Mouse (Mus musculus) stomach, embryonic 16.5 days (tissue): ENCODE results near the gene Ltb. TPM values are rescaled to one million over a fixed set of nuclear protein-coding genes. Genes with fewer than 3 reads are reported as not detected.

Experiments
- ATAC-seq: fragments of 200-750 bp; cut with Nextera tagmentation; 2 replicates; pipeline ENCODE4 v1.8.0; 2017; ENCODE audit warnings: moderate number of reproducible peaks, moderate TSS enrichment; ENCODE audit not compliant: insufficient read depth, low FRiP score
- H3K27ac ChIP-seq: fragments of 300-500 bp; sonication (generic); 2 replicates; pipeline ENCODE4 v1.5.1; 2014; ENCODE audit warnings: low read length
- H3K27me3 ChIP-seq: fragments of 300-500 bp; sonication (generic); 2 replicates; pipeline ENCODE4 v1.6.1; 2014; ENCODE audit warnings: low read length, control low read depth, mixed read lengths; ENCODE audit not compliant: control insufficient read depth, insufficient read depth
- H3K36me3 ChIP-seq: fragments of 300-500 bp; sonication (generic); 2 replicates; pipeline ENCODE4 v1.6.1; 2014; ENCODE audit warnings: low read length; ENCODE audit not compliant: control insufficient read depth, insufficient read depth
- H3K4me1 ChIP-seq: fragments of 300-500 bp; sonication (generic); 2 replicates; pipeline ENCODE4 v1.6.1; 2014; ENCODE audit warnings: low read length, control low read depth, mixed read lengths; ENCODE audit not compliant: control insufficient read depth, insufficient read depth
- H3K4me2 ChIP-seq: fragments of 300-500 bp; sonication (generic); 2 replicates; pipeline ENCODE4 v1.6.1; 2014; ENCODE audit warnings: low read depth, low read length, mixed read lengths
- H3K4me3 ChIP-seq: fragments of 300-500 bp; sonication (generic); replicated peaks from 2 replicates; pipeline ENCODE4 v1.5.1; 2014; ENCODE audit warnings: mild to moderate bottlenecking, low read length
- H3K9ac ChIP-seq: fragments of 300-500 bp; sonication (generic); 2 replicates; pipeline ENCODE4 v1.6.1; 2014; ENCODE audit warnings: low read length
- H3K9me3 ChIP-seq: fragments of 300-500 bp; sonication (generic); replicated peaks from 2 replicates; pipeline ENCODE4 v1.6.1; 2016; ENCODE audit warnings: low read length, control low read depth; ENCODE audit not compliant: control insufficient read depth
- WGBS: fragments of 180-500 bp; shearing (Covaris S2); extraction: QIAGEN DNeasy Blood & Tissue Kit; methylation state at CpG from one replicate; pipeline ENCODE4 v1.1.7; 2014; 5-methylcytosine and 5-hydroxymethylcytosine counted together
- polyA plus RNA-seq: library from polyadenylated mRNA; unstranded; fragments of >200 nt; fragmentation: Nextera tagmentation; extraction: Ambion mirVana; gene quantifications from 2 replicates; pipeline ENCODE4 v1.2.1, GENCODE M21; 2015

Gene Ltb
- polyA plus RNA-seq, 1 experiment from 2014 or later, result 2.0 TPM

- Histone ChIP-seq H3K9ac (peak overlapping the region; percentile 71; the same call in 1 of the 2 replicates), H3K4me1 (peaks cover 4% of the 10 kb centered on the region; the same call in 1 of the 2 replicates), H3K4me2 (peak overlapping the region; percentile 88), H3K36me3 (no peaks in the 10 kb centered on the region), H3K27me3 (peaks cover 13% of the 10 kb centered on the region), H3K9me3 (no peaks in the 10 kb centered on the region), H3K4me3 (peak overlapping the region; percentile 51), H3K27ac (no peak overlapping the region)
- no peak for ATAC-seq
- 32% methylated on average over 9 of the region's 9 CpGs for WGBS
Measured at GRCm38 (mm10) chr17:35196321-35196641, 2.0 kb downstream of the Ltb start.

GRCm38 (mm10) chr17:35197126-35197525 lies 2.9 kb downstream of the Ltb start:
- ATAC-seq, result no peak
- Histone ChIP-seq H3K4me2 (no peak overlapping the region), H3K27ac (no peak overlapping the region), H3K4me3 (no peak overlapping the region), H3K9ac (no peak overlapping the region), H3K36me3 (no peaks in the 10 kb centered on the region), H3K4me1 (peaks cover 4% of the 10 kb centered on the region; the same call in 1 of the 2 replicates), H3K27me3 (peaks cover 18% of the 10 kb centered on the region), H3K9me3 (no peaks in the 10 kb centered on the region)
- 38% methylated on average over 6 of the region's 6 CpGs for WGBS

DNA sequence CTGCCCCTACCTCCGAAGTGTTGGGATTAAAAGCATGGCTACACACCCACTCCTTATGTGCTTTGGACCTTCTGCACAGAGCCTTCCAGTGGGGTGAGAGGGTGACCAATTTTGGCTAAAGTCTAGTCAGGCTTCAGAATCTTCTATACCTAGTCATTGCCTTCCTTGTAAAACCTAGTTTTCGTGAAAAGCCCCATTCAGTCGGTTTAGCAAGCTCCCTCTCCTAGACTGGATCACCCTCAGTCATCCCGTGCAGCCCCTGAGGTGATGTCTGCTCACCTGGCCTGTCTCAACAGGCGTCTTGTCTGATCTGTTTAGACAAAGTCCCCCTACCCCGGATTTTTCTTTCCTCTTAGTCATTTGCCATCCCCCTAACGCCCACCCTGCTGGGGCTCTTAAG lies 3.8 kb downstream of the Ltb start:
- Histone ChIP-seq H3K4me2 (no peak overlapping the region), H3K4me3 (no peak overlapping the region), H3K36me3 (no peaks in the 10 kb centered on the region), H3K27me3 (peaks cover 26% of the 10 kb centered on the region), H3K4me1 (peaks cover 4% of the 10 kb centered on the region; the same call in 1 of the 2 replicates), H3K9me3 (no peaks in the 10 kb centered on the region), H3K9ac (no peak overlapping the region), H3K27ac (no peak overlapping the region)
- 54% methylated on average over 7 of the region's 7 CpGs for WGBS
- no peak for ATAC-seq

- H3K9ac ChIP-seq, result no peak overlapping the region
- H3K4me3 ChIP-seq, result no peak overlapping the region
- H3K27me3 ChIP-seq, result peaks cover 28% of the 10 kb centered on the region
- H3K36me3 ChIP-seq, result no peaks in the 10 kb centered on the region
- H3K27ac ChIP-seq, result no peak overlapping the region
- no peaks in the 10 kb centered on the region for H3K9me3 ChIP-seq
- no peak for ATAC-seq
- H3K4me1 ChIP-seq, result peaks cover 4% of the 10 kb centered on the region; the same call in 1 of the 2 replicates
- H3K4me2 ChIP-seq, result no peak overlapping the region
- 43% methylated on average over 8 of the region's 8 CpGs for WGBS
Measured at GRCm38 (mm10) chr17:35198946-35199345, 4.7 kb downstream of the Ltb start.

- WGBS, result 81% methylated on average over 11 of the region's 11 CpGs
- ATAC-seq, result no peak
- no peaks in the 10 kb centered on the region for H3K36me3 ChIP-seq
- H3K27ac ChIP-seq, result no peak overlapping the region
- no peak overlapping the region for H3K9ac ChIP-seq
- H3K4me2 ChIP-seq, result no peak overlapping the region
- H3K27me3 ChIP-seq, result peaks cover 22% of the 10 kb centered on the region
- H3K4me3 ChIP-seq, result no peak overlapping the region
- H3K4me1 ChIP-seq, result no peaks in the 10 kb centered on the region
- no peaks in the 10 kb centered on the region for H3K9me3 ChIP-seq
Measured at GRCm38 (mm10) chr17:35200398-35200797, 6.2 kb downstream of the Ltb start.

DNA sequence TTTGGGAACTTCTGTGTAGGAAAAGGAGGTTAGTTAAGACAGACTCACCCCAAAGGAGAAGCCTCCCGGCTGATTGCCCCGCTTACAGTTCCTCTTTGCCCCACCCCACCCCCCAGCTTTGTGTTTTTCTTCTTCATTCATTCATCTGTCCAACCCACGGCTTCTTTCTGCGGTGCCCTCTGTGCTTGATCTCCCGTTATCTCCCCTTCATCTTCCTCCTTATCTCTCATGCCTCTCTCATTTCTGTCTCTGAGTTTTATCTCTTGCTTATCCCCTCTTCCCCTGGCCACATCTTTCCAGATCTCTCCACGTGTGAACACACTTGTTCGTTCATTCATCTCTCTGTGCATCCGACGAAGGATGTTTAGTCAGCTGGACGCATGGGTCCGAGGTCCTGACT lies 6.9 kb downstream of the Ltb start:
- ATAC-seq, result no peak
- Histone ChIP-seq H3K9ac (no peak overlapping the region), H3K36me3 (no peaks in the 10 kb centered on the region), H3K4me1 (no peaks in the 10 kb centered on the region), H3K9me3 (no peaks in the 10 kb centered on the region), H3K27ac (no peak overlapping the region), H3K27me3 (peaks cover 20% of the 10 kb centered on the region), H3K4me2 (no peak overlapping the region; the same call in 1 of the 2 replicates), H3K4me3 (no peak overlapping the region; the same call in 1 of the 2 replicates)
- WGBS, result 58% methylated on average over 11 of the region's 11 CpGs

GRCm38 (mm10) chr17:35201787-35202186 lies 7.5 kb downstream of the Ltb start, which contains the start of gene Tnf:
TSS of gene Tnf (minus strand) at chr17:35202007.
- ATAC-seq, result no peak; the same call in 1 of the 2 replicates
- H3K4me1 ChIP-seq, result no peaks in the 10 kb centered on the region
- no peaks in the 10 kb centered on the region for H3K9me3 ChIP-seq
- H3K27ac ChIP-seq, result no peak within 1 kb of the TSS
- H3K4me2 ChIP-seq, result no peak within 1 kb of the TSS; the same call in 1 of the 2 replicates
- peaks cover 20% of the 10 kb centered on the region for H3K27me3 ChIP-seq
- H3K4me3 ChIP-seq, result no peak within 1 kb of the TSS; the same call in 1 of the 2 replicates
- H3K9ac ChIP-seq, result no peak within 1 kb of the TSS
- H3K36me3 ChIP-seq, result no peaks in the 10 kb centered on the region
- 30% methylated on average over 13 of the region's 13 CpGs for whole genome bisulfite sequencing

GRCm38 (mm10) chr17:35202442-35202841 lies 8.2 kb downstream of the Ltb start:
- Histone ChIP-seq H3K4me1 (no peaks in the 10 kb centered on the region), H3K4me3 (no peak overlapping the region), H3K9me3 (no peaks in the 10 kb centered on the region), H3K4me2 (no peak overlapping the region), H3K9ac (no peak overlapping the region), H3K27me3 (peaks cover 20% of the 10 kb centered on the region), H3K27ac (no peak overlapping the region), H3K36me3 (no peaks in the 10 kb centered on the region)
- WGBS, result 74% methylated on average over 4 of the region's 4 CpGs
- ATAC-seq, result no peak

GRCm38 (mm10) chr17:35204494-35205379 lies 10.5 kb downstream of the Ltb start, which contains the start of gene Lta:
TSS of gene Lta (minus strand) at chr17:35205351.
- Histone ChIP-seq H3K9me3 (no peaks in the 10 kb centered on the region), H3K27ac (no peak within 1 kb of the TSS), H3K27me3 (peaks cover 20% of the 10 kb centered on the region), H3K4me1 (no peaks in the 10 kb centered on the region), H3K4me3 (no peak within 1 kb of the TSS), H3K4me2 (no peak within 1 kb of the TSS), H3K9ac (no peak within 1 kb of the TSS), H3K36me3 (no peaks in the 10 kb centered on the region)
- 35% methylated on average over 20 of the region's 20 CpGs for WGBS
- ATAC-seq, result no peak
